Mouse (Mus musculus): Measurements from ENCODE around the gene Capzb. TPM values are rescaled to one million over a fixed set of nuclear protein-coding genes. Genes with fewer than 3 reads are reported as not detected.

Gene Capzb
- polyA plus RNA-seq, 1 experiment from 2014 or later, result 340 TPM

GRCm38 (mm10) chr4:139187930-139188329, 4.8 kb upstream of the Capzb start:
- Histone ChIP-seq H3K4me2 (no peak overlapping the region), H3K36me3 (no peaks in the 10 kb centered on the region), H3K9me3 (no peaks in the 10 kb centered on the region), H3K27me3 (no peaks in the 10 kb centered on the region), H3K4me3 (no peak overlapping the region), H3K27ac (no peak overlapping the region), H3K9ac (no peak overlapping the region), H3K4me1 (replicated peaks) (peaks cover 16% of the 10 kb centered on the region)
- ATAC-seq (ENCODE audit: low FRiP score), result no peak
- 86% methylated on average over 11 of the region's 11 CpGs for WGBS

DNA sequence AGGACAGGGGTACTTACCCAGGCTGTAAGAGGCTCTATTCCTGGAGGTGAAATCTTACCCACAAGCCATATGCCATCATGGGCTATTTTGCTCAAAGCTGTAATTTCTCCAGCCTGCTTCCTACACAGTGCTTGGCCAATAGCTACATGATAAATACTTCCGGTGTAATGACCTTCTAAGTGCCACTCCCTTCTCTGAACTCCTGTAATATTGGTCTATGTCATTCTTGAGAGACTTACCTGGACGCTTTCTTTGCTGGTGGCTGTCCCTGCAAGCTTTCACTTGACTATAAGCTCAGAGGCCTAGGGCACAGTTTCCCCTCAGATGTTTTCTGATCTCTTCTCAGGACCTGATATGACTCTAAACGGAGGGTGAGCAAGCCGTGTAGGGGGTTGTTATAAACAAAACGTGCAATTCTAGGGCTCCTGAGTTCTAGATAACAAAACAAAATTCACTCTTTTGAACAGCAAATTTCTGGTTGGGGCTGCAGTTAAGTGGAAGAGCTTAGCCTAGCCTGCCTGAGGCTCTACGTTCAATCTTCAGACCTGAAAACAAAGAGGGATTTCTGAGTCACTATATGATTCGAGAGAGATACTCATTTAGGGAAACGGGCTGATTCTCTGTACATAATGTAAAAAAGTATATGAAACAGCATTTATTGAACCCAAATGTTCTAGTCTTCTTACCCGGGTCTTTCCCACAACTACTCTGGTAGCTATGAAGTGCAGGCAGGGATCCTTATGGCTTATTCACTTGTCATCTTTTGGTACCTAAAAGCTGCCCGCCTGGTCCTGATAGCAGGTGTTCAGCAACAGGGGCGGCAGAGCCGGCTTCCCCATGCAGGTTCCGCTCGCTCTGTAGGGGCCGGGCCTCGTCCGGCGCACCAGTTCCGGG, 847 bp upstream of the Capzb start:
- peaks cover 50% of the 10 kb centered on the region for H3K4me1 ChIP-seq (replicated peaks)
- peak; percentile 73; the same call in 1 of the 2 replicates for ATAC-seq (ENCODE audit: low FRiP score)

DNA sequence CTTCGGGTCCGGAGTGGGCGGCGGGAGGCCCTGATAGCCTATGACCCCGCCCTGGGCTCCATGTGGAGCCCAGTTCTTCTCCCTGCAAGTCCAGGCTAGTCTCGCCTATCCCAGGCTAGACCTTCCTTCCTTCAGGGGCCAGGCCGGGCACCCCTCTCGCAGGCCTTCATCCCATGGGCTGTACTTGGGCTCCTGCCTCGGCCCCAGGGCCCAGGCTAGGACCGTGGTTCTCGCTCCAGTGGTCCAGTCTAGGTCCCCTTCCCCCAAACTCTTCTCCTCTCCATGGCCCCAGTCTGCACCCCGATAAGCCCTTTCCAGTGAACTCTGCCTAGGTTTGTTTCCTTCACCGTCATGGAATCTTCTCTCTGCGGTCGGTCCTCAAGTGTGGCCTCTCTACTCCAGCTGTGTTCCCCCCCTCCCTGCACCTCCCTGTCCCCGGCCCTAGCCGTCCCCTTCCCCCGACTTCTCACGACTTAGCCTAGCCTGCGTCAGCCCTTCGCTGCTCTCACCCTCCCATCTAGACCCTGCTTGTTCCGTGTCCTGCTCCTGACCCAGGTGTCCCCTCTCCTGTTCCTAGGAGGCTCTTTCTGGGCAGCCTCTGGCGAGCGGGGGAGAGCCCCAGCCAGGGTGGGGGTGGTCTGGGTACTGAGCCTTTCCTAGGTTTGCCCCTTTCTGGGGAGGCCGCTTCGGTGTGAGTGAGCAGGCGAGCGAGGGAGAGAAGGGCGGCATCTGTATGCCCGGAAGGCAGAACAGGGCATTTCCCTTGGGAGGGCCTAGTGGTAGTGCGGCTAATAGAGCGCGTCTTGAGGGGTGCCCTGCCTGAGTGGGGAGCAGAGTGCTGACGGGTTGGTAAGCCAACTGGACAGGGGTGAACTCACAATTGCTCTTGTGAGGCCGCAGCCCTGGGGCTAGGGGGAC, 736 bp downstream of the Capzb start:
- Histone ChIP-seq H3K27me3 (no peaks in the 10 kb centered on the region), H3K4me3 (peak overlapping the region; percentile 99), H3K9ac (peak overlapping the region; percentile 97), H3K9me3 (no peaks in the 10 kb centered on the region), H3K4me2 (peak overlapping the region; percentile 100), H3K4me1 (replicated peaks) (peaks cover 64% of the 10 kb centered on the region), H3K36me3 (no peaks in the 10 kb centered on the region), H3K27ac (peak overlapping the region; percentile 85)
- peak; percentile 63 for ATAC-seq (ENCODE audit: low FRiP score)
- 4% methylated on average over 31 of the region's 35 CpGs for WGBS

More for the DNA sequence above, 847 bp upstream of the Capzb start:
- Histone ChIP-seq H3K4me2 (peak overlapping the region; percentile 69), H3K4me3 (peak overlapping the region; percentile 99), H3K9ac (peak overlapping the region; percentile 90), H3K27me3 (no peaks in the 10 kb centered on the region), H3K36me3 (no peaks in the 10 kb centered on the region), H3K9me3 (no peaks in the 10 kb centered on the region), H3K27ac (peak overlapping the region; percentile 93)
- 22% methylated on average over 19 of the region's 19 CpGs for WGBS

GRCm38 (mm10) chr4:139195101-139195500, 2.4 kb downstream of the Capzb start:
- Histone ChIP-seq H3K4me1 (replicated peaks) (peaks cover 64% of the 10 kb centered on the region), H3K4me2 (no peak overlapping the region), H3K27ac (no peak overlapping the region), H3K9ac (peak overlapping the region; percentile 97; the same call in 1 of the 2 replicates), H3K9me3 (no peaks in the 10 kb centered on the region), H3K36me3 (peaks cover 6% of the 10 kb centered on the region), H3K4me3 (no peak overlapping the region), H3K27me3 (no peaks in the 10 kb centered on the region)
- no peak for ATAC-seq (ENCODE audit: low FRiP score)
- WGBS, result 90% methylated on average over 5 of the region's 5 CpGs

DNA sequence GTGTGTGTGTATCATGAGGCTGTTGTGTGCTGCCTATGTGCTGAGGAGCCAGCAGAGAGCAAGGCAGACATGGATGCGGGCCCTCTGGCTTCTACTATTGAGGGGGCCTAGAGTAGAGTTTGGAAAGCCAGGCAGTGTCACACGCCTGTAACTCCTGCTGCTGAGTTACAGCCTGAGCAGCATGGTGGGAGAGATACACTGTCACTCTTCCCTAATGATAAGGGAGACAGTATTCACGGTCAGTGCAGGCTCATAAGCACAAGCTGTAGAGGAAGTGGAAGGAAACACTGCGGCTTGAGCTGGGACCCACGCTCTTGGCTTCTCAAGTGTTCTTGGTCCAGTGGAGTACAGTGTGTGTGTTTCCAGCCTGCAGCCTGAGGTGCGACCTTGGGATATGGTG, 3.8 kb downstream of the Capzb start:
- Histone ChIP-seq H3K4me1 (replicated peaks) (peaks cover 56% of the 10 kb centered on the region), H3K27ac (no peak overlapping the region), H3K4me2 (no peak overlapping the region), H3K4me3 (no peak overlapping the region), H3K9me3 (no peaks in the 10 kb centered on the region), H3K36me3 (peaks cover 15% of the 10 kb centered on the region), H3K9ac (no peak overlapping the region), H3K27me3 (no peaks in the 10 kb centered on the region)
- ATAC-seq (ENCODE audit: low FRiP score), result no peak
- 86% methylated on average over 6 of the region's 6 CpGs for WGBS

- 89% methylated on average over 6 of the region's 6 CpGs for WGBS
- H3K4me3 ChIP-seq, result no peak overlapping the region
- no peak overlapping the region for H3K4me2 ChIP-seq
- H3K4me1 ChIP-seq (replicated peaks), result peaks cover 51% of the 10 kb centered on the region
- no peak overlapping the region for H3K27ac ChIP-seq
- H3K36me3 ChIP-seq, result peaks cover 20% of the 10 kb centered on the region
- no peak overlapping the region for H3K9ac ChIP-seq
- H3K27me3 ChIP-seq, result no peaks in the 10 kb centered on the region
- H3K9me3 ChIP-seq, result no peaks in the 10 kb centered on the region
- no peak for ATAC-seq (ENCODE audit: low FRiP score)
Observed at GRCm38 (mm10) chr4:139196949-139197348, 4.2 kb downstream of the Capzb start.

GRCm38 (mm10) chr4:139197453-139197852, 4.8 kb downstream of the Capzb start:
- H3K36me3 ChIP-seq, result peaks cover 21% of the 10 kb centered on the region
- peaks cover 49% of the 10 kb centered on the region for H3K4me1 ChIP-seq (replicated peaks)
- H3K27me3 ChIP-seq, result no peaks in the 10 kb centered on the region
- no peaks in the 10 kb centered on the region for H3K9me3 ChIP-seq
- H3K9ac ChIP-seq, result no peak overlapping the region
- 92% methylated on average over 5 of the region's 5 CpGs for WGBS
- no peak for ATAC-seq (ENCODE audit: low FRiP score)
- no peak overlapping the region for H3K27ac ChIP-seq
- no peak overlapping the region for H3K4me2 ChIP-seq
- H3K4me3 ChIP-seq, result no peak overlapping the region

DNA sequence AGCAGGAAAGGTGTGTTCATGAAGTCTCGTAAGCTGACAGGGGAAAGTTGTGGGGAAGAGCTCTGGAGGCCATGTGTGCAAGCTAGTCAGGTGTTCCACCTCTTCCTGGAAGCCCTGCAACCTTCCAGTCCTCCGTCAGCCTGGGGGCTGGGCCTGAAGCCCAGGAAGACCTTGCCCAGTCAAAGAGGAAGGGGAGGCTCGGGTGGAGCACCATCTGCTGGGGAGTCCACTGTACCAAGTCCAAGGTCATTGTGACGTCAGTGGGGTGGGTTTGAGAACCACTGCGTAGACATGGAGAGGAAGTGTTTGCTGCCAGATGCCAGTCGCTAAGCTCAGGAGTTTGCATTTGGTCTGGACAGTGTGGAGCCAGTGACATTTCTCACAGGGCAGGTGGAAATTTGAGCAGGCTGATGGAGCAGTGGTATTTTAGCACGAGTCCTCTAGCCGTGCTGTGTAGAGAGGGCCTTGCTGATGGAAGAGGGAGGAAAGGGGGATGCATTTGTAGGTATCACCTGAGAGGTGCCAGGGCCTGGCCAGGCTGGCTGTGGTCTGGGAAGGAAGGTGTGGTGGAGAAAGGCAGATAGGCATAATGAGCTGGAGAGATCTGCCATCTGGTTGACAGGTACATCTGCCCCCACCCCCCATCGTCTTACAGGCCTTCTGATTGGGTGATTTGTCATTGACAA, 5.4 kb downstream of the Capzb start:
- no peak overlapping the region for H3K4me2 ChIP-seq
- WGBS, result 84% methylated on average over 9 of the region's 9 CpGs
- H3K4me1 ChIP-seq (replicated peaks), result peaks cover 54% of the 10 kb centered on the region
- no peak for ATAC-seq (ENCODE audit: low FRiP score)
- H3K27me3 ChIP-seq, result no peaks in the 10 kb centered on the region
- H3K27ac ChIP-seq, result no peak overlapping the region
- H3K36me3 ChIP-seq, result peaks cover 21% of the 10 kb centered on the region
- no peak overlapping the region for H3K4me3 ChIP-seq
- H3K9me3 ChIP-seq, result no peaks in the 10 kb centered on the region
- no peak overlapping the region for H3K9ac ChIP-seq

- Histone ChIP-seq H3K4me3 (no peak overlapping the region), H3K36me3 (peaks cover 21% of the 10 kb centered on the region), H3K4me1 (replicated peaks) (peaks cover 54% of the 10 kb centered on the region), H3K4me2 (no peak overlapping the region), H3K27me3 (no peaks in the 10 kb centered on the region), H3K9ac (no peak overlapping the region), H3K9me3 (no peaks in the 10 kb centered on the region), H3K27ac (no peak overlapping the region)
- ATAC-seq (ENCODE audit: low FRiP score), result no peak
- 92% methylated on average over 9 of the region's 9 CpGs for WGBS
Observed at GRCm38 (mm10) chr4:139199126-139199525, 6.4 kb downstream of the Capzb start.

- H3K27me3 ChIP-seq, result no peaks in the 10 kb centered on the region
- 94% methylated on average over 8 of the region's 8 CpGs for WGBS
Observed at GRCm38 (mm10) chr4:139199703-139200340, 7.1 kb downstream of the Capzb start.

GRCm38 (mm10) chr4:139200946-139201345, 8.2 kb downstream of the Capzb start:
- no peak overlapping the region for H3K4me2 ChIP-seq
- H3K9ac ChIP-seq, result no peak overlapping the region
- no peaks in the 10 kb centered on the region for H3K27me3 ChIP-seq
- peaks cover 42% of the 10 kb centered on the region for H3K4me1 ChIP-seq (replicated peaks)
- H3K36me3 ChIP-seq, result peaks cover 21% of the 10 kb centered on the region
- H3K27ac ChIP-seq, result no peak overlapping the region
- no peak overlapping the region for H3K4me3 ChIP-seq
- H3K9me3 ChIP-seq, result no peaks in the 10 kb centered on the region
- ATAC-seq (ENCODE audit: low FRiP score), result no peak
- 93% methylated on average over 3 of the region's 3 CpGs for WGBS

More at GRCm38 (mm10) chr4:139199703-139200340, 7.1 kb downstream of the Capzb start:
- H3K9ac ChIP-seq, result no peak overlapping the region
- H3K27ac ChIP-seq, result no peak overlapping the region
- H3K9me3 ChIP-seq, result no peaks in the 10 kb centered on the region
- no peak for ATAC-seq (ENCODE audit: low FRiP score)
- no peak overlapping the region for H3K4me3 ChIP-seq
- H3K4me2 ChIP-seq, result no peak overlapping the region
- H3K36me3 ChIP-seq, result peaks cover 21% of the 10 kb centered on the region
- peaks cover 52% of the 10 kb centered on the region for H3K4me1 ChIP-seq (replicated peaks)
